Mouse (Mus musculus) lung, postnatal 0 days (tissue): ENCODE data around the gene 4930432K21Rik. TPM values are rescaled to one million over a fixed set of nuclear protein-coding genes. Genes with fewer than 3 reads are reported as not detected.

Source experiments
- ATAC-seq: fragments of 200-750 bp; cut with Nextera tagmentation; 2 replicates; pipeline ENCODE4 v1.8.0; 2017; ENCODE audit warnings: moderate library complexity
- DNase-seq: peaks from one replicate; pipeline ENCODE4 v3.0.0-alpha.2; 2016; ENCODE audit warnings: low spot score
- H3K27ac ChIP-seq: fragments of 300-500 bp; sonication (generic); 2 replicates; pipeline ENCODE4 v1.5.1; 2014; ENCODE audit warnings: antibody characterized with exemption, mild to moderate bottlenecking, low read length, mixed read lengths
- H3K27me3 ChIP-seq: fragments of 300-500 bp; sonication (generic); replicated peaks from 2 replicates; pipeline ENCODE4 v1.6.1; 2014; ENCODE audit warnings: low read length, mixed read lengths; ENCODE audit not compliant: insufficient read depth
- H3K36me3 ChIP-seq: fragments of 300-500 bp; sonication (generic); 2 replicates; pipeline ENCODE4 v1.6.1; 2014; ENCODE audit warnings: low read length, mixed read lengths; ENCODE audit not compliant: insufficient read depth
- H3K4me1 ChIP-seq: fragments of 300-500 bp; sonication (generic); 2 replicates; pipeline ENCODE4 v1.6.1; 2014; ENCODE audit warnings: antibody characterized with exemption, low read depth, low read length, mixed read lengths; ENCODE audit not compliant: insufficient read depth
- H3K4me2 ChIP-seq: fragments of 300-500 bp; sonication (generic); replicated peaks from 2 replicates; pipeline ENCODE4 v1.6.1; 2014; ENCODE audit warnings: low read depth, mild to moderate bottlenecking, low read length, moderate library complexity, mixed read lengths
- H3K4me3 ChIP-seq: fragments of 300-500 bp; sonication (generic); 2 replicates; pipeline ENCODE4 v1.5.1; 2014; ENCODE audit warnings: low read depth, low read length
- H3K9ac ChIP-seq: fragments of 300-500 bp; sonication (generic); replicated peaks from 2 replicates; pipeline ENCODE4 v1.6.1; 2014; ENCODE audit warnings: low read depth, mild to moderate bottlenecking
- H3K9me3 ChIP-seq: fragments of 300-500 bp; sonication (generic); 2 replicates; pipeline ENCODE4 v1.6.1; 2016; ENCODE audit warnings: low read length, mixed read lengths
- CTCF ChIP-seq: IDR thresholded peaks from 2 replicates; pipeline ENCODE4 v1.5.1; 2016; ENCODE audit warnings: antibody characterized with exemption, mild to moderate bottlenecking
- EP300 ChIP-seq: IDR thresholded peaks from 2 replicates; pipeline ENCODE4 v1.6.1; 2016; ENCODE audit warnings: antibody characterized with exemption, mild to moderate bottlenecking, control low read depth
- WGBS: fragments of 180-500 bp; shearing (Covaris S2); extraction: QIAGEN DNeasy Blood & Tissue Kit; methylation state at CpG from one replicate; pipeline ENCODE4 v1.1.7; 2014; 5-methylcytosine and 5-hydroxymethylcytosine counted together
- polyA plus RNA-seq: library from polyadenylated mRNA; unstranded; fragments of >200 nt; fragmentation: Nextera tagmentation; extraction: Ambion mirVana; gene quantifications from 2 replicates; pipeline ENCODE4 v1.2.1, GENCODE M21; 2015

Gene 4930432K21Rik
- polyA plus RNA-seq, 1 experiment from 2014 or later, result 1.0 TPM

DNA sequence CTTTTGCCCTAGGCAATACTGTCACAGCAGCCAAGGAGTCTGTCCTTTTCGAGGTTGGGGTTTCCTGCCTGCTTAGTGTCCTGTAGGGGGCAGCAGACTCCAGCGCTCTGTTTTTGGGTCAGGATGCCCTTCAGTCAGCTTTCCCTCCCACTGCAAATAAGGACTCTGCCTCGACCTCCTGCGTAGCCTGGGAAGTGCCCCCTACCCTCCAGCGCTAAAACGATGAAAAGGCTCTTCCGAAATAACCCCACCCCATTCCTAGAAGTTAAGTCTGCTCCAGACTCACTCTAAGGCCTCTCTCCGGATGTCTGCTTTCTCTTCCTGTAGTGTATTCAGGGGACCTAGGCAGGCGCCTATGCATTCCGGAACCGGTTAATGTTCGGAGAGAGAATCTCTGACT is 38.7 kb downstream of the 4930432K21Rik start:
- Histone ChIP-seq H3K4me2 (peak overlapping the region; percentile 65), H3K4me1 (peaks cover 17% of the 10 kb centered on the region; the same call in 1 of the 2 replicates), H3K27ac (peak overlapping the region; percentile 86), H3K9ac (no peak overlapping the region), H3K36me3 (no peaks in the 10 kb centered on the region), H3K4me3 (peak overlapping the region; percentile 34), H3K27me3 (no peaks in the 10 kb centered on the region), H3K9me3 (no peaks in the 10 kb centered on the region)
- DNase-seq, result peak; percentile 91
- WGBS, result 2% methylated on average over 12 of the region's 12 CpGs
- ATAC-seq, result peak; percentile 27
- TF ChIP-seq EP300, result peak; percentile 54; the same call in 1 of the 2 replicates
- TF ChIP-seq CTCF, result peak; percentile 97

- ATAC-seq (no peak; the same call in 1 of the 2 replicates), DNase-seq (peak; percentile 64)
- Histone ChIP-seq H3K4me2 (peak overlapping the region; percentile 65), H3K27ac (peak overlapping the region; percentile 86), H3K27me3 (no peaks in the 10 kb centered on the region), H3K9ac (peak overlapping the region; percentile 26; the same call in 1 of the 2 replicates), H3K4me3 (peak overlapping the region; percentile 34), H3K4me1 (peaks cover 20% of the 10 kb centered on the region; the same call in 1 of the 2 replicates), H3K9me3 (no peaks in the 10 kb centered on the region), H3K36me3 (no peaks in the 10 kb centered on the region)
- TF ChIP-seq EP300 (no peak), CTCF (peak; percentile 88)
- 4% methylated on average over 21 of the region's 21 CpGs for whole genome bisulfite sequencing
Observed at GRCm38 (mm10) chr8:84187065-84187755, 39.4 kb downstream of the 4930432K21Rik start.

DNA sequence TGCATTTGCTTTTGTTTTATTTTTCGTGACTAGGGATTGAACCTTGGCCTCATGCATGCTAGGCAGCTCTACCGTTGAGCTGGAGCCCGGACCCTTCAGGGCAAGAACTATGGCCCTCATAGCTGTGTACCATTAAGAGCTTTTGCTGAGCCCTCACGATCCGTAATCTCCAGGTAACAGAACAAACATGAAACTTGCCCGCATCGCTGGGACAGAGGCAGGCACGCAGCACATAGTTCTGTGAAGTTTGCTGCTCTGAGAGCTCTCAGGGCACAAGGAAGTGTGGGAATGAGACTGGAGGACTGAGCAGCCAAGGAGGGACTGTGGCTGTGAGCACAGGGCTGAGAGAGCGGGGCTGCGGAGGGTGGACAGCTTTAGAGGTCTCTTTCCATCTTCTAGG is 40.8 kb downstream of the 4930432K21Rik start:
- WGBS, result 50% methylated on average over 10 of the region's 10 CpGs
- H3K4me1 ChIP-seq, result peaks cover 22% of the 10 kb centered on the region; the same call in 1 of the 2 replicates
- DNase-seq (peak; percentile 88), ATAC-seq (peak; percentile 41)
- peak; percentile 76; the same call in 1 of the 2 replicates for TF ChIP-seq EP300
- no peak for TF ChIP-seq CTCF
- no peaks in the 10 kb centered on the region for H3K27me3 ChIP-seq
- H3K9me3 ChIP-seq, result no peaks in the 10 kb centered on the region
- peak overlapping the region; percentile 86 for H3K27ac ChIP-seq
- H3K36me3 ChIP-seq, result no peaks in the 10 kb centered on the region
- H3K4me2 ChIP-seq, result no peak overlapping the region
- no peak overlapping the region for H3K4me3 ChIP-seq
- H3K9ac ChIP-seq, result no peak overlapping the region

GRCm38 (mm10) chr8:84189603-84190002 is 41.8 kb downstream of the 4930432K21Rik start:
- peaks cover 22% of the 10 kb centered on the region; the same call in 1 of the 2 replicates for H3K4me1 ChIP-seq
- 0 out of 2 replicates have a peak overlapping the region, but pooled peaks have one; percentile 8 for H3K9ac ChIP-seq
- H3K4me3 ChIP-seq, result no peak overlapping the region
- no peaks in the 10 kb centered on the region for H3K9me3 ChIP-seq
- DNase-seq (peak; percentile 73), ATAC-seq (no peak; the same call in 1 of the 2 replicates)
- 25% methylated on average over 4 of the region's 4 CpGs for WGBS
- H3K4me2 ChIP-seq, result no peak overlapping the region
- peak overlapping the region; percentile 86 for H3K27ac ChIP-seq
- H3K27me3 ChIP-seq, result no peaks in the 10 kb centered on the region
- TF ChIP-seq EP300 (peak; percentile 81), CTCF (no peak)
- H3K36me3 ChIP-seq, result no peaks in the 10 kb centered on the region

DNA sequence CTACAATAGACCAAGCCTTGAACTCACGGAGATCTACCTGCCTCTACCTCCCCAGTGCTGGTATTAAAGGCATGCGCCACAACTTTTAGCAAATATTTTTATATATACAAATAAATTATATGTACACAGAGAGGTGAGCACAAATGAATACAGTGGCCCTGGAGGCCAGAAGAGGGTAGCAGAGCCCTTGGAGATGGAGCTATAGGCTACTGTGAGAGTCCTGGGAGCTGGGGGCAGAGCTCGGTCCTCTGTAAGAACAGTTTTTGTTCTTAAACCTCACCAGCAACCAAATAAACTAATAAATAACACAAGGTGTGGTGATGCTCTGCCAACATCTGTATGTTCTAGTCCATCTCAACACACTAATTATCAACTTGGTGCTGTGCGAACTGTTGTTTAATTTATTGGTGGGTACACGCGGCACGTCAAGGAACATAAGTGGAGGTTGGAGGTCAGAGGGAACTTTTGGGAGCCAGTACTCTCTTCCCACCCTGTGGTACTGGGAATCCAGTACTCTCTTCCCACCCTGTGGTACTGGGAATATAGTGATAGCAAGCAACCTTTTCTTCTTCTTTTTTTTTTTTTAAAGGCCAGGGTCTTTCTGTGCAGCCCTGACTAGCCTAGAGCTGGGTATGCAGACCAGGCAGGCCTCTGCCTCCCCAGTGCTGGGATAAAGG is 42.5 kb downstream of the 4930432K21Rik start:
- Histone ChIP-seq H3K4me3 (no peak overlapping the region), H3K4me2 (no peak overlapping the region), H3K9ac (no peak overlapping the region), H3K4me1 (peaks cover 22% of the 10 kb centered on the region; the same call in 1 of the 2 replicates), H3K27me3 (no peaks in the 10 kb centered on the region), H3K9me3 (no peaks in the 10 kb centered on the region), H3K27ac (peak overlapping the region; percentile 86), H3K36me3 (no peaks in the 10 kb centered on the region)
- DNase-seq (no peak), ATAC-seq (no peak)
- WGBS, result 93% methylated on average over 7 of the region's 7 CpGs
- no peak for TF ChIP-seq CTCF
- no peak for TF ChIP-seq EP300

- peak; percentile 97 for DNase-seq
- Histone ChIP-seq H3K4me3 (no peak overlapping the region), H3K9ac (no peak overlapping the region), H3K27ac (peak overlapping the region; percentile 94), H3K36me3 (no peaks in the 10 kb centered on the region), H3K9me3 (no peaks in the 10 kb centered on the region), H3K4me2 (peak overlapping the region; percentile 41), H3K27me3 (no peaks in the 10 kb centered on the region), H3K4me1 (peaks cover 22% of the 10 kb centered on the region; the same call in 1 of the 2 replicates)
- WGBS, result 27% methylated on average over 13 of the region's 13 CpGs
- 0 out of 2 replicates have a peak, but pooled peaks have one; percentile 6 for TF ChIP-seq CTCF
- peak; percentile 98 for TF ChIP-seq EP300
- peak; percentile 89 for ATAC-seq
Observed at GRCm38 (mm10) chr8:84192023-84192422, 44.2 kb downstream of the 4930432K21Rik start.
